Mouse (Mus musculus): ENCODE measurements around the gene Lasp1. TPM values are rescaled to one million over a fixed set of nuclear protein-coding genes. Genes with fewer than 3 reads are reported as not detected.
"Not testable (repeated sequence)": the region's sequence is repeated elsewhere in the genome, so short reads cannot be mapped to it uniquely, and the experiment has no call there.

Lasp1 gene
- total RNA-seq, 2 experiments from 2014 or later, result 88.1 to 91.4 TPM

DNA sequence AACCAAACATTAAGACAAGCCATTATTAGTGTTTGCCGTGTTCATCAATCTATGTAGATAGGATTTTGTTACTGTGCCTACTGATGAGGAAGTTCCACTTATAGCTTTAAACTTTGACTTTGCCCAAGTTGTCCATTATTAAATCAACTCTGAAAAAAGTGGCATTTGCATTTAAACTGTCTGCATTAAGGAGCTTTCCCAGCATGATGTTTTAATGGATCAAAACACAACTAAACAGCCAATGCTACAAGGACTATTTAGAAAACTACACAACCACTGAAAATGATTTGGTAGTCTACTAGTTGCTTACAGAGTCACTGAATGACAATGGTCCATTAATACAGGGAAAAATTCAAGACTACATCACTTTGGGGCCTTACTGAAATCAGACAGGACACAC is 19.9 kb upstream of the Lasp1 start:
- TF ChIP-seq CTCF (conservative IDR thresholded peaks at IDR 0.05), result no peak

DNA sequence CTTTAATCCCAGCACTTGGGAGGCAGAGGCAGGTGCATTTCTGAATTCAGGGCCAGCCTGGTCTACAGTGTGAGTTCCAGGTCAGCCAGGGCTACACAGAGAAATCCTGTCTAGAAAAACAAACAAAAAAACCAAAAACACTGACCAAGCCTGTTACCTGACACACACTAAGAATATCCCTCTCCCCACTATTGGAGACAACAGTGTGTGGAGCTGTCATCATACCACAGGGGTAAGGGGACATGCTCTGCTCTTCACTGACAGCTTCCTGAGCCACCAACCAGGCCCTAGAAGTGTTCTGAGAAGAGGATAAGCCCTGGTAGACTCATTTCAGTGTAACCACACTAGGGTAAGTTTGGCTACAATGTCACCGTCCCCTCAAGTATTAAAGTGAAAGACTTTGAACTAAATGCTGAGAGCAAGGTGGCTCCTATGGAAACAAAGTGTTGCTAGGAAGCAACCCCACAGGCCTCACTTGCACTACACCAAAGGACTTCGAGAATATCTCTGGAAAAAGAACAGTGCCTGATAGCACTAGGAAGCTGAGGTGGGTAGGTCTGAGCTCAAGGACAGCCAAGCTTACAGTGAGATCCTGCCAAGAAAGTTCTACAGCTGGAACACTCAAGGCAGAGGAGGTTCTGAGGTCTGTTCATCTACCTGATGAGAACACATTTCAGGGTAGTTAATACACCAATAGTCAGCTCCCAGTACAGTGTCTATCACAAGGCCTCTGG is 18.7 kb upstream of the Lasp1 start:
- DNase-seq (ENCODE audit: low spot score in 2 of 2), result no peak
- Histone ChIP-seq H3K4me3 (no peak overlapping the region), H3K27ac (no peak overlapping the region)
- no peak for TF ChIP-seq CTCF (conservative IDR thresholded peaks at IDR 0.05)

More for the DNA sequence above, 19.9 kb upstream of the Lasp1 start:
- DNase-seq (ENCODE audit: low spot score in 2 of 2), result no peak
- no peak overlapping the region for H3K4me3 ChIP-seq
- H3K27ac ChIP-seq, result no peak overlapping the region

DNA sequence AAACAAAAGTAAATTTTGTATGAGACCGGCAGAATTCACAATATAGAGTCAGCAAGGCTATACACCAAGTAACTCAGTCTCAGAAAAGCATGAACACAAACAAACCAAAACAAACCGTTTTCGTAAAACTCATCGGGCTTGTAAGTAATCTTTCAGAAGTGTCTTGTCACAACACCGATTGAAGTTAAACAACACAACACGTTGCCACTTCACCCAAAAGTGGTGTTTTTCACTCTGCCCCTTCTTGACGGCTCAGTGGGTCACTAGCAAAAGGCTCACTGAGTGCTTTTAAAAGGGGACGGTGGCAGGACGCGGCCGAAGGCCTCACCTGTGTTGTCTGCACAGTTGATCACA is 17.3 kb upstream of the Lasp1 start:
- TF ChIP-seq CTCF (conservative IDR thresholded peaks at IDR 0.05), result no peak
- DNase-seq (ENCODE audit: low spot score in 2 of 2), result no peak
- H3K4me3 ChIP-seq, result peak overlapping the region; percentile 65
- H3K27ac ChIP-seq, result peak overlapping the region; percentile 96

DNA sequence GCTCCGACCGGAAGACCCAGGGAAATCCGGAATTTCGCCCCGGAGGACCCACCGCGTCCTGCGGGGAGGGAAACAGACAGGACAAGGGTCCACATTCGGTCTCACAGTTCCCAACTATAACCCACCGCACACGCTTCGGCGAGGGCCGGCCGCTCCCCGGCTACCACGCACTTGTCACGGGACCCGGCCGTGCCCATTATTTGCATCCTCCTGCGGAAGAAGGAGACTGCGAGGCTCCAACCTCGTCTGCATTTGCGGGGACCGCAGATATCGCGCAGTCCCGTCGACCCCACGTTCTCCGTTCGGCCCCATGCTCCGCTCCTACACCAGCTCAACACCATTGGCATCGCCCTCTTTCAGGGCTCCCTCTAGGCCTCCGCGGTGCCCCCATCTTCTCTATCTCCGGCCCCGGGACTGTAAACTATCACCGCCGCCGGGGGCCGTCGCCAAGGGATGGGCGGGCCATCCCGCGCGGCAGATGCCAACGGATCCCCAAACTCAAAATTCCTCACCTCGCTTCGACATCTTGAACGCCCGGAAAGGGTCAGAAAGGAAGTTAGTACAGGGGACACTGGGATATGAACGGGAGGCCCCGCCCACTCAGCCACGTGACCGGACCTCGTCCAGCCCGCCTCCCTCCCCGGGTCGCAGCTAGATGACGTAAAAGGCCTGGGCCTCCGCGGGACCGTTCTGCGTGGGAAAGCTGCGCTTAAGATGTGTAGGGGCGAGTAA is 16.8 kb upstream of the Lasp1 start, which contains the start of gene Rpl23:
Rpl23 (minus strand) TSS at position 606 of the 732 bp plus-strand sequence.
- TF ChIP-seq CTCF (conservative IDR thresholded peaks at IDR 0.05), result no peak
- H3K27ac ChIP-seq, result peak within 1 kb of the TSS; percentile 96
- peak within 1 kb of the TSS; percentile 65 for H3K4me3 ChIP-seq
- peak; percentile 99 to 100 for DNase-seq (ENCODE audit: low spot score in 2 of 2)

DNA sequence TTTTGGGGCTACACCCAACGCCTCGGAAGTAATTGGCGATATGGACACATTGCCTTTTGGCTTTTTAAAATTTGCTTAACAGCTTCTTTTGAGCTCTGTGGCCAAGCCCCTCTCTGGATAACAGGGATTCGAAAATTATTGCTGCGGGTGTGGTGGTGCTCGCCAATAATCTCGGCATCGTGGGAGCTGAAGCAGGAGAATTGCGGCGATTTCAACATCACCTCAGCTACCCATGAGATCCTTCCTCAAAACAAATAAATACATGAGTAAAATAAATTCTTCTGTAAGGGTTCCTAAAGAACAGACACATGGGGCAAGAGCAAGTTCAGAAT is 16.3 kb upstream of the Lasp1 start:
- TF ChIP-seq CTCF (conservative IDR thresholded peaks at IDR 0.05), result no peak
- Histone ChIP-seq H3K4me3 (peak overlapping the region; percentile 65), H3K27ac (peak overlapping the region; percentile 96)
- DNase-seq (ENCODE audit: low spot score in 2 of 2), result no peak

DNA sequence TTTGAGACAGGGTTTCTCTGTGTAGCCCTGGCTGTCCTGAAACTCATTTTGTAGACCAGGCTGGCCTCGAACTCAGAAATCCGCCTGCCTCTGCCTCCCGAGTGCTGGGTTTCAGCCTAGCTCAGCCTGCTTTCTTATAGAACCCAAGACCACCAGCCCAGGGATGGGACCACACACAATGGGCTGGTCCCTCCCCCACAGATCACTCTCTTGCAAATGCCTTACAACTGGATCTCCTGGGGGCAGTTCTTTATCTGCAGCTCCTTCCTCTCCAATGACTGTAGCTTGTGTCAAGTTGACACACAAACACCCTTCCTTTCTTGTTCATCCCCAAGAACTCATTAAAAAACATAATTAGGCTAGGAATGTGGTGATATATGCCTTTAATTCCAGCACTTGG is 10.8 kb upstream of the Lasp1 start:
- no peak overlapping the region for H3K4me3 ChIP-seq
- no peak for TF ChIP-seq CTCF (conservative IDR thresholded peaks at IDR 0.05)
- DNase-seq (ENCODE audit: low spot score in 2 of 2), result no peak
- no peak overlapping the region for H3K27ac ChIP-seq

DNA sequence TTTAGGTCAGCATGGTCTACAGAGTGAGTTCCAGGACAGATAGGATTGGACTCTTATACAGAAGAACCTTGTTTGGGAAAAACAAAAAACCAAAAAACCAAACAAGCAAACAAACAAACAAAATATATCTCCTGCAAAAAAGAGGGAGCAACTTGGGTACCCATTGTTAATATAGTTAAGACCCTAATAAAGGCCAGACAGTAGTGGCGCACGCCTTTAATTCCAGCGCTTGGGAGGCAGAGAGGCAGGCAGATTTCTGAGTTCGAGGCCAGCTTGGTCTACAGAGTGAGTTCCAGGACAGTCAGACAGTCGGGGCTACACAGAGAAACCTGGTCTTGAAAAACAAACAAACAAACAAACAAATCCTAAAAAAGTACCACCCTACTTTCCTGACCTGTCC is 9.1 kb upstream of the Lasp1 start:
- TF ChIP-seq CTCF (conservative IDR thresholded peaks at IDR 0.05), result no peak
- Histone ChIP-seq H3K4me3 (no peak overlapping the region), H3K27ac (no peak overlapping the region)
- no peak for DNase-seq (ENCODE audit: low spot score in 2 of 2)

DNA sequence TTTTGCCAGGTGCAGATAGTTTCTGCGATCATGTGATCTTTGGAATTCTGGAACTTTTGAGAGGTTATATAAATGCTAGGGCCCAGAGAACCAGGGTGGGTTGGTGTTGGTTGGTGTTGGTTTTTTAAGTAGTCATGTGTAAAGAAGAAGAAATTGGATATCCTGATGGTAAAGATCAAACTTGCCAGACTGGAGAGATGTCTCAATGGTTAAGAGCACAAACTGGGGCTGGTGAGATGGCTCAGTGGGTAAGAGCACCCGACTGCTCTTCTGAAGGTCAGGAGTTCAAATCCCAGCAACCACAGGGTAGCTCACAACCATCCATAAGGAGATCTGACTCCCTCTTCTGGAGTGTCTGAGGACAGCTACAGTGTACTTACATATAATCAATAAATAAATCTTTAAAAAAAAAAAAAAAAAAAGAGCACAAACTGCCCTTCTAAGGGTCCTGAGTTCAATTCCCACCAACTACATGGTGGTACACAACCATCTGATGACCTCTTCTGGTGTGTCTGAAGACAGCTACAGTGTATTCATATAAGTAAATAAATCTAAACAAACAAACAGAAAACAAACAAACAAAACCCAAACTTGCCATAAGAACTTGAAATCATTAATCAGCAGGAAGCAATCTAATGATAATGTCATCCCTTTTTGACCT is 7.9 kb upstream of the Lasp1 start:
- H3K4me3 ChIP-seq; H3K27ac ChIP-seq; DNase-seq (ENCODE audit: low spot score in 2 of 2): not testable (repeated sequence)

DNA sequence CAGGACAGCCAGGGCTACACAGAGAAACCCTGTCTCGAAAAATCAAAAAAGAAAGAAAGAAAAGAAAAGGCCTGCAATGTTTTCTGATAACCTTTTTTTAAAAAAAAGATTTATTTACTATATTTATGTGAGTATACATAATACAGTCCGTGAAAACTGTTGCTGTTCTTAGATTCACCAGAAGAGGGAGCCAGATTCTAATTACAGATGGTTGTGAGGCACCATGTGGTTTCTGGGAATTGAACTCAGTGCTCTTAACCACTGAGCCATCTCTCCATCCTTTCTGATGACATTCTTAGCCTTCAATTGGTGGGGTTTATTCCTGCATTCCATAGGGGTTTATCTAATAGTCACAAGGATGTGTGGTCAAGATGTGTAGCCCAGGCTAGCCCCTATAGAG is 5.6 kb upstream of the Lasp1 start:
- Histone ChIP-seq H3K27ac (no peak overlapping the region), H3K4me3 (no peak overlapping the region)
- peak; percentile 91 for TF ChIP-seq CTCF (conservative IDR thresholded peaks at IDR 0.05)
- peak in 1 of 2 experiments; percentile 55 for DNase-seq (ENCODE audit: low spot score in 2 of 2)

DNA sequence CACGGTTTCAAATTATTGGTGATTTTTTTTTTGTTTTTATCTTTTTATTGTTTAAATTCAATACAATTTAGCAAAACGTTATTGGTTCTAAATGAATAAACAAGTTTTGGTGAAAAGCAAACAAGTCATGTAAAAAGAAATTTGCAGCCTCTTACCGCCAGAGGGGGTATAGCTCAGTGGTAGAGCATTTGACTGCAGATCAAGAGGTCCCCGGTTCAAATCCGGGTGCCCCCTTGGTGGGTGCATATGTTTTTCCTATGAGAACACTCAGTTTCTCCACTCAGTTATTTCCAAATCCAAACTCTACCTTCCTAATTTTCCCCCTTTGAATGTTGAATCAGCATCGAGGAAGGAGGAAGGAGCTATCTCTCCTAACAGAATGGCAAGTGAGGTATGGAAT is 1.9 kb upstream of the Lasp1 start:
- peak; percentile 86 for DNase-seq (ENCODE audit: low spot score in 2 of 2)
- H3K27ac ChIP-seq, result peak overlapping the region; percentile 53; the same call in 1 of the 2 replicates
- TF ChIP-seq CTCF (conservative IDR thresholded peaks at IDR 0.05), result peak; percentile 69
- H3K4me3 ChIP-seq, result peak overlapping the region; percentile 44

DNA sequence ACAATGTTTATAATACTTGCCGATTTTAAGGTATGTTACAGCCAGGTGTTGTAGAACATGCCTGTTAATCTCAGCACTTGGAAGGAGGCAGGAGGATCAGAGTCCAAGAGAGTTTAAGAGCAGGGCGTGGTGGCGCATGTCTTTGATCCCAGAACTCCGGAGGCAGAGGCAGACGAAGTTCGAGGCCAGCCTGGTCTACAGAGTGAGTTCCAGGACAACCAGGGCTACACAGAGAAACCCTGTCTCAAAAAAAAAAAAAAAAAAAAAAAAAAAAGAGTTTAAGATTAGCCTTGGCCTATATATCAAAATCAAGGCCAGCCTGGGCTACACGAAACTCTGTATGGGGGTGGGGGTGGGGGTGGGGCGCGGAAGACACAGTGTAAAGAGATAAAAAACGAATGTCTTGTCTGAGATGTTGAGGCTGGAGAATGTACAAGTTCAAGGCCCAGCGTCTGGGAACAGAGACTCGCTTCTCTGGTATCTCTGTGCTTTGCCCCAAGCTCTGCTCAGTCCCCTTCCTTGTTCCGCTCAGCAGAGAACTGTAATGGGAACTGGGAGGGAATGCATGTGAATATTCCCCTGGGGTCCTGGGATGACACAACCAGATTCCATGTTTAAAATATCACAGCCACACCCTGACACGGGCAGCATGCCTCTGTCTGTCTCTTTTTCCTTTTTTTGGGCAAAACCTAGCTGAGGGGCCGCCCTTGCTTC is 1.3 kb upstream of the Lasp1 start:
- no peak for TF ChIP-seq CTCF (conservative IDR thresholded peaks at IDR 0.05)
- H3K27ac ChIP-seq, result peak overlapping the region; percentile 53; the same call in 1 of the 2 replicates
- DNase-seq (ENCODE audit: low spot score in 2 of 2), result no peak
- no peak overlapping the region for H3K4me3 ChIP-seq

DNA sequence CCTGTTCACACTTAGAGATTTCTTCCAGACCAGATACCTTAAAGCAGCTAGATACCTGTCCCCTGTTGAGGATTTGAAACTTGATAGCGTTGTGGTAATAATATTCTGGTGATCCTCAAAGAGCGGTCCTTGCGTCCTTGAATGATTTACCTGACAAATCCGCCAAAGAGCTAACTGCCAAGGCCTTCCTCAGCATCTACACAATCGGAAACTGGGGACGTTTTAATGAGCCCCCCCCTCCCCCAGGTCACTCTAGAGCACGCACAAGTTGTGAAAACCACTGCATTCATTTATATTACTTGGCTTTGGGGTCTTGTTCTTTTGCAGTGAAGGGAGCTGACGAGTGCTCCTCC is 741 bp upstream of the Lasp1 start:
- no peak overlapping the region for H3K4me3 ChIP-seq
- H3K27ac ChIP-seq, result no peak overlapping the region
- DNase-seq (ENCODE audit: low spot score in 2 of 2), result no peak
- no peak for TF ChIP-seq CTCF (conservative IDR thresholded peaks at IDR 0.05)
